Mouse (Mus musculus): Measurements from ENCODE around the gene Tnfaip8l3.
A peak's percentile ranks its signal among the peaks of the same experiment; 100 is the strongest.

The Tnfaip8l3 gene

DNA sequence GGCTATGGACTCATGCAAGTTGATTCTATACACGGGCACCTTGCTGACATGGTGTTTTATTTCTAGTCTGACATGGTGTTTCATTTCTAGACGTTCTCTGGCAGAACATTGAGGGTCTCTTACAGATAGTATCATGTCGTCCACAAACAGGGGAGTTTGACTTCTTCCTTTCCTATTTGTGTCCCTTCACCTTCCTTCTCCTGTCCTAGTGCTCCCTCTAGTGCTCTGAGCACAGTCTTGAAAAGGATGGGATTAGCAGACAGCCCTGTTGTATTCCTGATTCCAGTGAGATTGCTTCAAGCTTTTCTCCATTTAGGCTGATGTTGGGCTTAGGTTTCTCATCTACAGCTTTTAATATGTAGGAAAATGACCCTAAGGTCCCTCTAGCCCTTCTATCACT, 81.2 kb downstream of the Tnfaip8l3 start:
- DNase-seq (ENCODE audit: low read depth): peak; percentile 16

DNA sequence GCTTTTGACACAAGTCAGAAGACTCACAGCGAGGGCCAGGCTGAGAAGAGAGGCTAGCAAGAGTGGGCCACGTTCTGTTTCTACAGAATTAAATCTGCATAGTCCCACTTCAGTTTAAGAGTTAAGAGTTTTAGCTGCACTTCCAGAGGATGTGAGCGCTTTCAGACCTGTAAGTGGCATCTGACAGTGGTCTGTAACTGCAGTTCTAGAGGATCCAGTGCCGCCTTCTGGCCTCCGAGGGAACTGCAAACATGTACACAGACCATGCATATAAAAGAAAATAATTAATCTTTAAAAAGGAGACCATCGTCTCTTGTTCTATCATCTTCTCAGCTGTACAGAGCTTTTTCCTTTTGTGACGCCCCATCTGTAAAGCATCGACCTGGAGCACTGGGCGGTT, 83.3 kb downstream of the Tnfaip8l3 start:
- DNase-seq (ENCODE audit: low read depth): peak; percentile 32

DNA sequence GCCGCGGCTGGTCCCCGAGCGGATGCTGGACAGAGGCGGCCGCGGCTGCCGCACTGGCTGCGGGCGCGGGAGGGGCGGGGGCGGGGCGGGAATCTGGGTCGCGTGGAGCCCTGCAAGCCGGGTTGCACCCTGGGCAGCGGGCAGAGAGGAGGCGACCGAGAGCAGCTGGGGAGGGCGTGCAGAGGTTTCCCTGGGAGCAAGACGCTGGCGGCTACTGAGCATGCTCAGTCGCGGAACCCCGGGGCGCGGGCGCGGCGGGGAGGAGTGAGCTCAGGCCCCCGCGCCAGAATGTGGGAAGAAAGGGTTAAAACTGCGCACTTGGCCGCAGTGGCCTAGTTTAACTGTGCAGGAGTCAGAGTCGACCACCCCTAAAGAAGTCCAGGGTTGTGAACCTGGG, 93.1 kb downstream of the Tnfaip8l3 start, which contains the start of gene Elmod1:
Elmod1 (minus strand) TSS at position 180 of the 397 bp plus-strand sequence.
- DNase-seq (ENCODE audit: low read depth): no peak

DNA sequence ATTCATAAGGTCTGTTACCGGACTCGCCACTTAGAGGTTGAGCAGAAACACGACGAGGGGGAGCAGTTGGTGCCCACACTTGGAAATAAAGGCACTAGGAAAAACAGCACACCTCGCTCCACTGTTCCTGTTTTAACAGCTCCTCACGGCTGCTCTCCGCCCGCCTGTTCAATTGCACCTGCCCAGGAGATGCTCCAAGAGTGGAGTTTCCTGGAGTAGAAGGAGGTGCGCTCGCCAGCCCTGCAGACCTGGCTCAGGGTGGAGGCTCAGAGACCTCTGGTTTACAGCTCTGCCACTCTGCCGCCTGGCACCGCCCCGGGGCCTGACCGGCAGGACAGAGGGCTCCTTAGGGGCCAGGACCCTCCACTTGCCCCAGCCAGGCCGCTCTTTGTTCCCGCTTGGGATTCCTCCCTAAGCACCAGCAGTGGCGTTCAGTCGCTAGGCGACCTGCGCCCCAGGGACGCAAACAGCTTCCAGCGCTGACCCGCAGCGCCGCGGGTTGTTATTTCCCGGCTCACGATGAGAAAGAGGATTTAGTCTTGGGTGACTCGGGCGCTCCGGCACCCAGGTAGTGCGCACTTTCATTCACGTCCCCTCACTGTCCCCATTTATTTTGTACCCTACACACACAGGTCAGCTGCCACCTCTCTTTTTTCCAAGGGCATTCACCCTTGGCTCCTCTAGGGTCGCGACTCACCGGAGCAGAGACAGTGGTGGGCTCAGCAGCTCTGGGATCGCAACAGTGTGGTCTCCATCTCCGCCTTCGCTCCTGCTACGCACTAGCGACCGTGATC, 93.7 kb downstream of the Tnfaip8l3 start:
- DNase-seq (ENCODE audit: low read depth): no peak

DNA sequence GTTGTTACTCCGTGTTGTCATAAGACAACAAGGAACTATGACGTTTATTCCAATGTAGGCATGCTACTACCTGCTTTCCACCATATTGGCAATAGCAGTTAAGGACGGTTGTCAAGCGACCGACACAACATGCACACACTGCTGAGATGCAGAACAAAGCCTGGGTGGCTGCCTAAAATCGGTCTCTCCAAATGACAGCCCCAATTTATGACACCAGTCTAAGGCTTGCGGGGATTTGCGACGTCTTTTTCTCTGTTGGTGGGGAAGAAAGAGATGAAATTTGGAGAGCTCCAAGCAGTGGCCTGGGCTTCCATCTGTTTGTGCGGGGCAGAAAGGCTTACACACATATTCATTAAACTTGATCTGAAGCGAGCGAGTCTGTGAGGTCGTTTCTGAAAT, 94.3 kb downstream of the Tnfaip8l3 start:
- no peak for DNase-seq (ENCODE audit: low read depth)

Measured in 416B (cell line).